Mouse (Mus musculus) ES-CJ7 (cell line): ENCODE measurements around the gene Ttc6.

Source experiments
- DNase-seq: peaks from one replicate; pipeline ENCODE4 v3.0.0; 2011; ENCODE audit warnings: low read depth, low spot score

Ttc6 gene

GRCm38 (mm10) chr12:57563909-57564308 lies at the start of gene Ttc6:
Gene Ttc6, plus strand, starts transcription at chr12:57564113.
- DNase-seq, result no peak

GRCm38 (mm10) chr12:57514552-57514951 lies 49.4 kb upstream of the Ttc6 start:
- no peak for DNase-seq

DNA sequence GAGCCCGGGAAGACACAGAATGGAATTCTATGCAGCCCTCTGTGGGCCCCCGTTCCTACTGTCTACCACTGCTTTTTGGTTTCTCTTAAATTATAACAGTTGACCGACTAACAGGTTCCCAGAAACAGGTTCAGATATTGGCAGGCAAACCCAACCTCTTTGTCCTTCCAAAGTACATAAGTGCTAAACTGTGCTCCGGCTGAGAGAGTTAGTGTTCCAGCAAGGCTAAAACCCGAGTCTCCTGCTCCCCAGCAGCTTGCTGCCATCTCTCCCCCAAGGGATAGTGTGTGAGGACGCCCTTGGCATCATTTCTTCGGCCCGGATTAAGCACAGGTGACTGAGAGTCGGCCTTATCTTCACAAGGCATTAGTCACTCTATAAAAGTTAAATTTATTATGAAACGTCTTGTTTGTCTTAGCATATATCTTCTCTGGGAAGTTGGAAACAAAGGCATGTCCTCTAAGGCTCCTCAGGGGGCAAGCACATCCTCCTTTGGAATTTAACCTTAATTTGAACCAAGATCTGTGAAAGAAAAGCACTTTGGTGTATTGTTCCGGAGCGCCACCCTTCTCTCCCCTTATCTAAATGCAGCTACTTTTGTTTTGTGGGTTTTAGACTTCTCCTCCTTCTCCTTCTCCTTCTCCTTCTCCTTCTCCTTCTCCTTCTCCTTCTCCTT lies 48.1 kb upstream of the Ttc6 start:
- peak; percentile 65 for DNase-seq

DNA sequence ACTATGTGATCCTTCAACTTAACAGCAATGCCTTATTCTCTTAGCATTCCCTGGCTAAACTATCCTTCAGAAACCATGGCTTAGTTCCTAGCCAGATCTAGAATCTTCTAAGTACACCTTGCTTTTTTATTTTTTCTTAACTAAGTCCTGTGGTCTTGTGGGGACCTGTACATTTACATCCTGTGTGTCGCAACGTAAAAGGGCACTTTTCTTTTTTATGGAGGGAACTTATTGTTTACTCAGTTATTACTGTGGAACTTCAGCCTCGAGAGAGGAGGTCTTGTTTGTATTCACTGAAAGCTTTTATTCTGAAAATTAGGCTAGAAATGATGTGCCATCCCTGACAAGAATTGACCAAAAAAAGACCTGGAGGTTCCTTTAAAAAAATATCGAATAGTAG lies 35.6 kb upstream of the Ttc6 start:
- no peak for DNase-seq

- DNase-seq, result no peak
Measured at GRCm38 (mm10) chr12:57530474-57530873, 33.4 kb upstream of the Ttc6 start.

DNA sequence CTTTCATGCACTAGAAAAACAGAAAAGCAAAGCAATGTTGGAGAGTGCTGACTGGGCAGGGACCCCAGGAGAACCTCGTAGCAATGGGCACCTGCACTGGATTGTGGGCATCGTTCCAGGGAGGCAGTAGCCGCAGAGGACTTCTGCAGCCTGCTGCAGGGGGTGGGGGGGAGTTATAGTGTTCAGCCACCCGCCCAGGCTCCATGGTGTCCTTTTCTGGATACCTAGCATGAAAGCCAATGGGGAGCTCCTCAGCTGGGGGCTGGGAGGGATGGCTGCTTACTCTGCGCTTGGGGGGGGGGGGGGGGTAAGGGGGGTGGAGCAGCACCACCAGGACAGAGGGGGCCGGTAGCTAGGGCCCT lies 29.4 kb upstream of the Ttc6 start:
- no peak for DNase-seq

DNA sequence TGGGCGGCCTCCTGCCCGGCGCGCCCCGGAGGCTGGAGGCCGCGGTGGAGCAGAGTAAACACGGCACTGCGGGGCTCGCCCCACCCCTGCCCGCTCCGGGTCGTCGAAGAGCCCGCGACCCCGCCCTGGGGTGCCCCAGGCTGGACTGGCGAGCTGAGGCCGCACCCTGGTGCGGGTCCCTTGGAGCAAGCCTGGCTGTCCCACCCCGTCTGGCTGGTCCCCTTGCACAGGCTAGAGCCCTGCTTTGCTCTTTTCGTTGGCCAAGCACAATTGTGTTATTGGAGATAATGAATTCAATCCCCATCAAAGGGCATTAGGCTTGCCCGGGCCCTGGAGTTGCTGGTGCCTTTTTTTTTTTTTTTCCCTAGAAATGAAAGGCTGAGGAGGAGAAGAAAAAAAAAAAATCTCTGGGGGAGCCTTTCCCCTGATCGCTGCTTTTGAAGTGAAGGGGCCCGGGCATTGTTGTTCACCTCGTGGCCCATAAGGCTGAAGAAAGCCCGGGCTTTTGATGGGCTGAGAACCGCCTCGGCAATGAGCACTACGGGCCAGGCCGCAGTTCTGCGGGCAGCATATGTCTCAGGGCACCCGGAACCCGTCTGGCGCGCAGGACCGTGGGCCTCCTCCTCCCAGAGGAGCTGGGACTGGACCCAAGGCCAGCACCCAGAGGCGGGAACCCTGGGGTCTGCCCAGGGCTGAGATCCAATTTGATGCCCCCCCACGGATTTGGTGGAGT lies 28.9 kb upstream of the Ttc6 start:
- DNase-seq, result no peak

- peak; percentile 8 for DNase-seq
Measured at GRCm38 (mm10) chr12:57536056-57536908, 27.6 kb upstream of the Ttc6 start.

- no peak for DNase-seq
Measured at GRCm38 (mm10) chr12:57536909-57537670, 26.8 kb upstream of the Ttc6 start.

DNA sequence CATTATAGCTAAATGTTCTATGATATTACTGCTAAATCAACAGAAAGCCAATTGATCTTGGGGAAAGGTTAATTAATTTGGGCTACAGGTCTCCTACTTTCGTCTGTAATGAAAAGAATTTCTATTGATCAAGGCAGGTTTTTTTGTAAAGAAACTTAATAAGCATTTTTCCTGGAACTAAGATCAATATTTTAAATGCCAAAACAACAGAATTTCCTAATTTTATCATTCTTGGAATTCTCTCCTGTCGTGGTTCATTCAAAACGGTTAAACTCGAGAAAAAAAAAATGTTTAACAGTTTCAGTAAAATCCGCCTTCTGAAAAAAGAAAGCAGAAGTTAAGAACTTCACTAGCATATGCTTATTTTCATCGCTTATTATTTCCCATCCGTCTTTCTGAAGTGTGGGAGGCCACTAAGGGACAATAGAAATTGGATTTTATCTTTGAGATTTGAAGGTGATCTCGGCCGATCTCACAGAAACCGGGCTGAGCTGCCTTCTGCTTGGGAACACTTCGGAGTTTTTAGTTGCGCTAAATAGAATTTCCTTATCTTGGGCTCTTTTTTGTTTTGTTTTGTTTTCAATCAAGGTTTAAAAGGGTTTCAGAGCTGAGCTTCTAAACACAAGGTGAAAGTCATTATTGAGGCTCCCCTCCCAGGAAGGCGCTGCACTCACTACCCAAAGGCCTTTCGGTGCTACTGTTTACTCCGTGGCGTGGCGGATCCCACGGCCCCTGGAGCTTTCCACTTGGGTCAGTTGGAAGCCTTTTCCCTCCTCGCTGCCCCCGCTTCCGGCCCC lies 25.9 kb upstream of the Ttc6 start:
- DNase-seq, result peak; percentile 28

DNA sequence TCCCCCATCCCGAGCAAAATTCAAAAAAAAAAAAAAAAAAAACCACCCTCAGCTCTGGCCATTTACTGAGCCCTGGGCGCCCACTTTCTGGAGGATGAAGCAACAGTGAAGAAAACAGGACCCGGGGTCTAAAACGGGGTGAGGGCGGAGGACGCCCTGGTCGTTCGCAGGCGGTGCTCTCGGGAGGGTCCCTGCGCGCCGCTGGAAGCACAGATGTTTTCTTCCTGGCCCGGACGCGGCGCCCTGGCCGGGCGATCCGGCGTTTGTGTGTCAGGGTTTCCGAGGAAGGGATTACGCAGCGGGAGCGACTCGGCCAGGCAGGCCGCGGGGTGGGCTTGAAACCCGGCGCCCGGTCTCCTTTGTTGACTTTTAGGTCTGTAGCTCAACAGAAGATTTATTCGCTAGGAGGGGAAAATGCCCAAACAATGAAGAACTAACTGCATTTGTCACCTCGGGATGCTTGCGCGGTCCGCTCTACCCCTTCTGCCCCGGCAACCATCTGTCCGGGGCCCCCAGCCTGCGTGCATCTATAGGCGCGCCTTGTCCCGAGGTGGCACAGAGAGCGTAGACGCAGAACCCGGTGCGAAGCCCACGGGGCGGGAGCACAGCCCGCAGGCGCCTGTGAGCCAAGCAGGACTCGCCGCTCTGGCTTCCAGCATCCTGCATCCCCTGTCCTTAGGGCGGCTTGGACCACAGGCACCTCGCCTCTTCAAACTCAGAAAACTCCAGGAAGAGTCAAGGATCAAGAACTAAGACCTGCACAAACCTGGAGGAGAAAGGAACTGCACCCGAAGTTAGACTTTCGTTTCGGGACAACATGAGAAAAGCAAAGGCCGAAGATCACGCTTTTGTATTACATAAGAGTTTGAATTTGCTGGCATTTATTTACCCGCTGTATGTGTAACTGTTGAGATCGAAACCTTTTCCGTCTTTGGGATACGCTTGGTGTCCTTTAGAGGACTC lies 25.0 kb upstream of the Ttc6 start:
- peak; percentile 65 for DNase-seq

- no peak for DNase-seq
Measured at GRCm38 (mm10) chr12:57539551-57539985, 24.3 kb upstream of the Ttc6 start.

DNA sequence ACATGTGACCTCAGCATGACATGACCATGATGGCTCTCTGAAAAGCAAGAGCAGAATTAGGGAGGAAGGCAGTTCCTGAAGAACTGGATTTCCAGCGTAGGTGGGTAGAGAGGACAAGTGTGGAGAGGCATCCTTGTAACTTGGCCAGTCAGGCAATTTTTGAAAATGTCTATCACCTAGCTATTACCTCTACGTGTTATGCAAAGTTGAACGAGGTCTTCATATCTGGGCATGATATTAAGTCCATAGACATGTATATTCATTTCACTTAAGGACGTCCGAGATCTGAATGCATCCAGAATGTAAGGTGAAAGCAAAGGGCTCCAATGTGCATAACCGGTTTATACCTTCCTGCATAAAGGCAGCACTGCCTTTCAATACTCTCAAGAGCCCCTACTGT lies 22.8 kb upstream of the Ttc6 start:
- no peak for DNase-seq

DNA sequence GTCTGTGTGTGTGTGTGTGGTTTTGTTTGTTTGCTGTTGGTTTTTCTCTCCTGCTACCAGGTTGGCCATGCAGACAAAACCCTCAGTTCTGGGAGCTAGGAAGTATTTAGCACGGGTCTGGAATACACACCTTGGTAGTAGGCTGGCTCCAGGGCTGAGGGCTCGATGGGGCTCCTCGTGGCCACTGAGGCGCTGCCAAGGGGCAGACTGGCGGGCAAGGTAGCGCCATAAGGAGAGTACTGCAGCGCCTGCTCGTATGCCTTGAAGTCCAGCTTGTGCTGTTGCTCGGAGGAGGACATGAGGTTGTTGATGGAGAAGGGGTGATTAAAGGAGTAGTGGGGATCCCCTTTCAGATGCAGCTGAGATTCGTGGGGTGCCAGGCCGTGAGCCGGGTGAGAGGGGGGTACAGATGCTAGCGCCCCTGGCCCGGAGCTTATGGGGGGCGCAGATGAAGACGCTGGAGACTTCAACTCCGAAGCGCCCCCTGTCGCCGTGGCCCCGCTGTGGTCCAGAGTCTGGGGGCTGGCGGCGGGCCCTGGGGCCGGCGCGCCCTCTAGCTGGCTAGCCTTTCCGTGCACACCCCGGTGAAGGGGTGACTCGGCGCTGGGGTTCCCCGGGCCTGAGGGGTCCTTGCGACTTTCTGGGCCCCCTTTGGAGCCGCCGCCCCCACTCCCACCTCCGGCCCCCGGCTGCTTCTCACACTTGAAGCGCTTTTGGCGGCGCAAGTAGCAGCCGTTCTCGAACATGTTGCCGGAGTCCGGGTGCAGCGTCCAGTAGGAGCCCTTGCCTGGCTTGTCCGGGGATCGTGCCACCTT lies 21.8 kb upstream of the Ttc6 start:
- DNase-seq, result peak; percentile 50

DNA sequence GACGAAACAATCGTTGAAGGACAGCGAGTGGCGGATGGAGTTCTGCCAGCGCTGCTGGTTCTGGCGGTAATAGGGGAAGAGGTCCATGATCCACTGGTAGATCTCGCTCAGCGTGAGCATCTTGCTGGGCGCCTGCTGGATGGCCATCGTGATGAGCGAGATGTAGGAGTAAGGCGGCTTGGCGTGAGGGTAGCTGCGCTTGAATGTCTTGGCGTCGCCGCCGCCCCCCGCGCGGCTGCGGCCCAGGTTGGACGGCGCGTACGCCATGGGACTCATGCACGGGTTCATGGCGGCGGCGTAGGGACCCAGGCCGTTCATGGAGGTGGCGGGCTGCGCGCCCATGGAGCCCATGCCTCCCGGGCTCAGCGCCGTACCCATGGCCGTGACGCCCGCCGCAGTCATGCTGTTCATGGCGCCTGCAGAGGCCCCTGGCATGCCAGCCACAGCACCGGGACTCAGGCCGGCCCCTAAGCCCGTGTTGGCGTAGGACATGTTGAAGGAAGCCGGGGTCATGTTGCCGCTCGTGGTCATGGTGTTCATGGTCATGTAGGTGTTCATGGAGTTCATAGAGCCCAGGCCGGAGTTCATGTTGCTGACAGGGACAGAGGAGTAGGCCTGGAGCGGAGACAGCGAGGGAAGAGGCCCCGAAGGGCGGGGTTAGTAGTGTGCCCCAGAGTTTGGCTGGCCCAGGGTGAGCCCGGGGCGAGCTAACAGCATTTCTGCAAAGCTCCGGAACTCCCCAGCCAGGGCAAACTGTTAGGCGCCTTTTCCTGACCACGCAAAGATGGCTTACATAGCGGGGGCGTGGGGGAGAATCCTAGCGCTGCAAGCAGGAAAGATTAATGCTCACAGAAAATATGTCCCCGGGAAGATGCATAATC lies 20.9 kb upstream of the Ttc6 start:
- DNase-seq, result peak; percentile 31

- no peak for DNase-seq
Measured at GRCm38 (mm10) chr12:57543627-57543991, 20.3 kb upstream of the Ttc6 start.

DNA sequence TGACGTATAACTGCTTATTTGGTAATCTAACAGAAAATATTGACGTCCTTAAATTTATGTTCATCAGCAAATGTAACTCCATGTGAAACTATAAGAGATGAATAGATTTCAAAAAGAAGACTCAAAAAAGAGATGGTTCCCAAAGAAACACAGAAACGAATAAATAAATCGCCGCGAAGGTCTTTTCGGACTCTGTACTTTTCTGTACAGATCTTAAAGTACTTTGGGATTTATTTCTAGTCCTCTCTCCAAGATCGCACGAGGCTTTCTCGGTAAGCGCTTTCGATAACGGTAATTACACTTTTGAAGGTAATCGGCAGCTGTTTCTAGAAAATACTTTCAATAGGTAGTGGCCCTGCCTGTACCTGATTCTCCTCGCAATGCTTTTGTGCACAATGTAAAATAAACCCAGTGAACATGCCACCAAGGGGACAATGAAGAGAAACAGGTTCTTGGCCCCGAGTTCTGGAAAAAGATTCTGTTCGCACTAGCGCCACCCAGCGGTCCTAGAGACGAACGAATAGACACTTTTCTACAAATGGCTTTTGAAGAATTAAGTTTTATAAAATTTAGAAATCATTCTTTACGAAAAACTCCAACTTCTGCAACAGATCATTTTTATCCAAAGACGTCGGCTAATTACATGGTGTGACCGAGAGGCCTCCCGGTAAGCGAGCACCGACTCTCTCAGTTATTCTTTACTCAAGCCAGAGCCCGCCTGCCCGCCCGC lies 19.1 kb upstream of the Ttc6 start:
- DNase-seq, result peak; percentile 81
